Mouse (Mus musculus) cortical plate, adult 2 months (tissue): Measurements from ENCODE around the gene Disc1. TPM values are rescaled to one million over a fixed set of nuclear protein-coding genes. Genes with fewer than 3 reads are reported as not detected.

Source experiments
- H3K27ac ChIP-seq: fragments of 200-500 bp; 2 replicates; pipeline ENCODE4 v1.5.1; 2012; ENCODE audit warnings: low read length, control low read depth, inconsistent platforms; ENCODE audit not compliant: insufficient read depth
- H3K4me1 ChIP-seq: fragments of 200-500 bp; 2 replicates; pipeline ENCODE4 v1.6.1; 2011; ENCODE audit warnings: low read length; ENCODE audit not compliant: control insufficient read depth, insufficient read depth
- H3K4me3 ChIP-seq: fragments of 200-500 bp; 2 replicates; pipeline ENCODE4 v1.5.1; 2011; ENCODE audit warnings: mild to moderate bottlenecking, low read length, control low read depth; ENCODE audit not compliant: insufficient read depth
- CTCF ChIP-seq: fragments of 200-500 bp; IDR thresholded peaks from 2 replicates; pipeline ENCODE4 v1.5.1; 2011; ENCODE audit warnings: mild to moderate bottlenecking, control low read depth, low read length; ENCODE audit not compliant: insufficient read depth; ENCODE audit errors: extremely low read depth
- POLR2A ChIP-seq: fragments of 200-500 bp; IDR thresholded peaks from 2 replicates; pipeline ENCODE4 v1.6.1; 2011; ENCODE audit warnings: mild to moderate bottlenecking, low read length, control low read depth; ENCODE audit not compliant: insufficient read depth; ENCODE audit errors: extremely low read depth
- polyA plus RNA-seq: library from polyadenylated mRNA; depleted of rRNA; stranded (reverse); fragments of >200 nt; gene quantifications from 2 replicates; pipeline ENCODE4 v1.2.3, GENCODE M21; 2012

The Disc1 gene
- polyA plus RNA-seq, 1 experiment: 0.65 TPM

DNA sequence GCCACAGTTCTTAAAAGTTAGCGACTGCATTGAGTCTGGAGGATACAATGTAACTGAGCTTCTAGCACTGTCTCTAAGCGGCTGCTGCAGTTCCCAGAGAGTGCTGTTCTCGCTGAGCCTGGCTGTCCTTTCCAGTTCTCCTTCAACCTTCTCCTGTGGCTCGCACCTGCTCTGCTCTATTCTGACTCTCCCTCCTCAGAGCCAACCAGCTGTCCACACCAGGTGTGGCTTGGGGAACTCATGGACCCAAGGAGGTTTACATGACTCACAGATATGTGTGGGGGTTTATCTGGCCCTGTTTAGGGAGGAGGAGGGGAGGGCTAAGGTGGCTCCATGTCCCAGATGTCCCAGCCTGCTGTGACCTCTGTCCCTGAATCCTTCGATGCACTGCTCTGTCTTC lies 217.4 kb downstream of the Disc1 start:
- no peak overlapping the region for H3K27ac ChIP-seq
- H3K4me3 ChIP-seq: no peak overlapping the region
- no peaks in the 10 kb centered on the region for H3K4me1 ChIP-seq
- TF ChIP-seq POLR2A: no peak
- no peak for TF ChIP-seq CTCF

DNA sequence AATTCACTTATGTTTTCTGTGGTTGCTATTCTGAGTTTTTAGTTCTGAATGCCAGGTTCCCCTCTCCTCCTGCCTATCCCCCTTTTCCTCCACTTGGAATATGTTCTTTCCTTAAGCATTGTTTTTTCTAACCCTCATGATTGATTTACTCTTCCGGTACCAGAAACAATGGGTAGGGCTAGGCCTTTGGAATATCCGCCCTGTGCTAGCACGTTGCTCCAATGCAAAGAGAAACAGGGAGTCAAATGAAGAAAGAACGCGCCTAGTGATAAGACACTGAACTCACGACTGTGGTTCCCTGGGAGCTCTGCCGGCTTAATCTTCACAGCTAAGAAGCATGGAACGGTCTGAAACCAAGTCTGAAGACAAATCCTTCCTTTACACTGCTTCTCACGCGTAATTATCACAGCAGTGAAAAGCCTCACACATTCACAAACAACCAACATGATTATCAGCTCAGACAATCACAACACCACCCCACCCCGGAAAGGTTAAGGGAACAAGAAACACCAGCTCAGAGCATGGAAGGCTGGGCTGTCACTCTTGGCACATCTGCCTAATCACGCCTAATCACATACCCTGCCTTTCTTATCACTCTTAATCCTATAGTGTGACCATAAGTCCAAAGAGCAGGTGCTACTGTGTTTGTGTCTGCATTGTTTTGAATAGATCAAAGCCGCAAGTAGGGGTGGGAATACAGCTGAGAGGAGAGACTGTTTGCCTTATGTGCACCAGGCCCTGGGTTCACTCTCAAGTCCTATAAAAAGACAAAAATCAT lies 218.3 kb downstream of the Disc1 start:
- H3K4me1 ChIP-seq: no peaks in the 10 kb centered on the region
- no peak overlapping the region for H3K4me3 ChIP-seq
- TF ChIP-seq POLR2A (no peak), CTCF (no peak)
- H3K27ac ChIP-seq: no peak overlapping the region

DNA sequence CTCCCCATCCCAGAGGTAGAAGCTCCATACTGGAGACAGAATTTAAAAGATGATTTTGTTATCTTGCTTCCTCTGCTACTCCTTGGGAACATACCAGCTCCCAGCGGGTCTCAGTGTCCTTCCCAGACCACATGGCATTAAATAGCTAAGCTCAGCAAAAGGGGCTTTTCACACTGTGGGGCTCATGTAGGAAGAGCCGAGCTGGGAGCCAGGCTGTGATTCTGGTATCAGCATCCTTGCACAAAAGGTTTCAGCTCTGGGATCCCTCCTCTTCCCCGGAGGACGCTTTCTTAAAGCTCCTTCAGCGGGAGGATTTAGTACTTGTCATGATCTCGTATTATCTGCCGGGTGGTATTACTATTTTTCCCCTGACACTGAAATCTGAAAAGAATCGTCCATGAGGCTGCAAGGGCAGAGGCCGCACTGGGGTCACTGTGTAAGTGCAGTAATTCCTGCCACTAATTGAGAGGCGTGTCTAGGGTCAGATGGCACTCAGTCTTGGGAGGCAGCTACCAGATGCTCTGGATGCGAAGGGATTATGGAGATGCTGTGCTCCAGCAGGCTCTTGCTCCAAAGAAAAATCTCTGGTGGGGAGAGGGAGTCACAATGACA lies 223.2 kb downstream of the Disc1 start:
- no peak overlapping the region for H3K4me3 ChIP-seq
- TF ChIP-seq POLR2A: no peak
- no peak for TF ChIP-seq CTCF
- H3K4me1 ChIP-seq: no peaks in the 10 kb centered on the region
- no peak overlapping the region for H3K27ac ChIP-seq

DNA sequence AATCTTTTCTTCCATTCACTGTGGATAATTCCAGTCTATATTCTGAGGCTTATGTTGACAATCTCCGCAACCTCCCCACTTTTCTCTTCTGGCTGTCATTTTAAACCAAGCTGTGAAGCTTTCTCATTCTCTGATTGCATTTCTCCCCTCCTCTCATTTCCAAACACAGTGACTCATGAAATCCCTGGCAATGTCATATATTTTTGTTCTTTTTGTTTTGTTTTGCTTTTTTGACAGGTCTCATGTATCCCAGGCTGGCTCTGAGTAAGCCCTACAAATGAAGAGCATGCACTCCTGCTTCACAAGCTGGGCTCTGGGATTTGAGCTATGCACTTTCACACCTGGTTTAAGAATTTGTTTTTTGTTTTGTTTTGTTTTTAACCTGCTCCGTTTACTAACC lies 225.2 kb downstream of the Disc1 start:
- Histone ChIP-seq H3K4me1 (no peaks in the 10 kb centered on the region), H3K27ac (no peak overlapping the region), H3K4me3 (no peak overlapping the region)
- TF ChIP-seq POLR2A (no peak), CTCF (no peak)

DNA sequence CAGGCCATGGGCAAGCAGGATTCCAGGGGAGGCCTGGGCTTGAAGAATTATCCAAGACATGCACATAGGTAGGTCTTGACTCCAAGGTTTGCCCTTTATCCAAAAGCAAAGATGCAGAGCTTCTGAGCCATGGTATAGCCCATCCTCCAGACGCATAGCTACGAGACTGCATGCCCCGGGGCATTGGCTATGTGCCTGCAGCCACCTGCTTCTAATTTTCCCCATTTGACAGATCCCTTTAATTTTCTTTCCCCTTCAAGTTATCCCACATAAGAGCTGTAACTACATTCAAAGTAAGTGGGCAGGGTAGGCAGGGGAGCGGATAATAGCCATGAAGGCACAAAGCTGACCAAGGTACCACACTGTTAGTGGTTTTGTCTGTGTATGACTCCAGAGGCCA lies 225.9 kb downstream of the Disc1 start:
- H3K27ac ChIP-seq: no peak overlapping the region
- H3K4me3 ChIP-seq: no peak overlapping the region
- no peaks in the 10 kb centered on the region for H3K4me1 ChIP-seq
- TF ChIP-seq POLR2A (no peak), CTCF (no peak)

DNA sequence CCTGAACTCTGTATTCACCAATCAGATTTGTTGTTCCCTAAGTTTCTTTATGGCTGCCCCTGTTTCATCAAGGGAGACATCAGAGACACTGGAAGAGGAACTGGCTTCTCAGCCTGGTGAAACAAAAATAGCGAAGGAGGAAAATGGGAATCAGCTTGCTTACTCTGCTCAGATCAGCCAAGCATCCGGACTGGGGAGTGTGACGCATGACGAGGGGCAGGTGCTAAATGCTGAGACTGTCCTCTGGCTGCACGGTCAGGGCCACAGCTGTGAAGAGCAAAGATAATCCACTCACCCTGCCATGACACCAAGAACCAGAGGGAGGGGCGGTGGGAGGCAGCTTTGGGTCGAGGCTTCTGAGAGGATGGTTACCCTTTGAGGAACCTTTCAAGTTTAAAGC lies 228.5 kb downstream of the Disc1 start:
- H3K4me3 ChIP-seq: no peak overlapping the region
- no peaks in the 10 kb centered on the region for H3K4me1 ChIP-seq
- H3K27ac ChIP-seq: no peak overlapping the region
- TF ChIP-seq POLR2A: no peak
- no peak for TF ChIP-seq CTCF

DNA sequence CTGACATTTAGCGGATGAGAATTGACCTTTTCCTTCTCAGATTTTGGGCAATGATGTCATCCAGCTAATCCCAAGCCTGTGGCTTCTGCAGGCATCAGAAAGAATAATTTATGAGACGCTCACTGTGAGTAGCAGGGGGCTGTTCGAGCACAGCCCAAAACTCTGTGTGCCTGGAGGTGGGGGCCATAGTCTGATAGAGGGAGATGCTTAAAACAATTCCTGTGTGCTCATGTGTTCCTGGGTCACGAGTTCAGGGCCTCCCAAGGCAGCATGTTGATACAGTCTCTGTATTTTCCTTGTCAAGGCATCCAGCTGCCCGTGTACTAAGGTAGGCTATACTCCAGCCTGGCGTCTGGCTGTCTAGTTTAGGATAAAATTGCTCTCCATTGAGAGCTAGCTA lies 229.5 kb downstream of the Disc1 start:
- no peak for TF ChIP-seq CTCF
- no peak for TF ChIP-seq POLR2A
- no peaks in the 10 kb centered on the region for H3K4me1 ChIP-seq
- no peak overlapping the region for H3K27ac ChIP-seq
- H3K4me3 ChIP-seq: no peak overlapping the region

DNA sequence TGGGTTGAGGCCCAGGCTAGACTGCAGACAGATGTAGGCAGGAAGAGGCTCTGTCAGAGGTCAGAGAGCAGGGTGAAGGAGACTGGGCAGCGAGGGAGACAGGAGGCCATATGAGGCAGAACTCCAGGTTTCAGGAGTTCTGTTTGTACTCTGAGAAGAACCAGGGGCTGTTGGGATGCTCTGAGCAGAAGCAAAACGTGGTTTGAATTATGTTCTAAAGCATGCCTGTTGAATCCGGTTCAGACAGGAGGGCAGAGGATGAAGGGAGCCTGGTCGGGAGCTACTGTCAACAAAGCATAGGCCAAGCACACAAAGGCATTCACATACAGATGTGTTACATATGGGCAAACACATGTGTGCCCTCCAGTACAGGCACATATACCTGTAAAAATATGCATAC lies 230.9 kb downstream of the Disc1 start:
- TF ChIP-seq CTCF: no peak
- no peak for TF ChIP-seq POLR2A
- H3K4me1 ChIP-seq: no peaks in the 10 kb centered on the region
- no peak overlapping the region for H3K27ac ChIP-seq
- no peak overlapping the region for H3K4me3 ChIP-seq

DNA sequence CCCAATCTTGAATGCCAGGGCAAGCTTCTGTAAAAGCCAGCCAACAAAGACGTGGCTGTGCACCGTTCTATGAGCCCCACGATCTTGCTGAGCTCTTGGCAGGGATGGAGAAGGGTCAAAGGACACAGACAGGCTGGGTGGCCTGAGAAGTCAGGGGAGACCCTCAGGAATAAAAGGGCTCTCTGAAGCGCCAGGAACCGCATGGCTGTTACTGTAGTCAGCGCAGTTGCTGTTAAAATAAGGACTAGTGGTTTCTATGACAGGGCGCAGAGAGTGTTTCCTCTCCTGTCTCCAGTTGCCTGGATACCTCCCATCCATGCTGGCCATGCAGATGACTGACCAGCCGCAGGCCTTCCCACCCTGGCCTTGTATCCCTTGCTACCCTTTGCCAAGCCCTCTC lies 231.4 kb downstream of the Disc1 start:
- H3K4me1 ChIP-seq: no peaks in the 10 kb centered on the region
- no peak overlapping the region for H3K4me3 ChIP-seq
- TF ChIP-seq CTCF: no peak
- no peak for TF ChIP-seq POLR2A
- no peak overlapping the region for H3K27ac ChIP-seq
